Mouse (Mus musculus) urinary bladder, postnatal 4 days (tissue): ENCODE measurements at regions not wholly inside any gene's neighbourhood (a gene's known extent, or its start where the extent isn't known, plus 50 kb on each side); places are given as distances from the start of the nearest gene placed in this dataset.

ENCODE experiments used
- DNase-seq, 2 experiments: peaks; one replicate each; pipeline ENCODE4 v3.0.0; 2021 to 2022; ENCODE audit warnings: low spot score in 2 of 2

DNA sequence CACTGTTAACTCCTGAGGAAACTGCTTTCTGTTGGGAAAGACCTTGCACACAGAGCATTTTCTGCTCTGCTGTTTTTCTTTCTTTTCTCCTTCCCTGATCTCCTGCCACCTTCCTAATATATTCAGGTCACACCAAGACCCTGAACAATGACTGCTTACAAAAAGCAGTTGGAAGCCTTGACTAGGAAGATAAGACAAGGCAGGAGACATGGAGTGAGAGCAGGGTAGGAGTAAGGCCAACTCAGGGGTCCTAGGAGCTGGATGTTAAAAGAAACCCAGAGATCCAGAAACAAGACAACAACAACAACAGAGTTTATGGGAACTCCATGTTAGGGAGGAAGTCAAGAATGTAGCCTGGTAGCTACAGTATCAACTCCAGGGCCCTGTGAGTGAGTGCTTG, 426.9 kb downstream of the Sorl1 start:
- DNase-seq = no peak

DNA sequence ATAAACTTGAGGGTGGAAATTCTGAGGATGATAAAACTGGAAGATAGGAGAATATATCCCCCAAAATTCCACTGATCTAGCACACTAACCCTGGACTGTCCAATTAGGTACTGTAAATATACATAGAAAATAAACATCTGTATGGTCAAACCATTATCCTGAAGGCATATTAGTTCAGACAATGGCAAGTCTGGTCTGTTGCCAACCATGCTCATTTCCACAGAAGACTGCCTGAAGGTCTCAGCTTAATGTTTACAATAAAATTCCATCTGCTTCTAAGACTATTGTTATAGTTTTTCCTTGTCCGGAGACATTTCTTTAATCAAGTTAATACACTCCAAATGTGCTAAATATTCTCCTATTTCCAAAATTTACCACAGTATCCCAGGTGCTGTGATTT, 441.2 kb downstream of the Sorl1 start:
- no peak for DNase-seq

DNA sequence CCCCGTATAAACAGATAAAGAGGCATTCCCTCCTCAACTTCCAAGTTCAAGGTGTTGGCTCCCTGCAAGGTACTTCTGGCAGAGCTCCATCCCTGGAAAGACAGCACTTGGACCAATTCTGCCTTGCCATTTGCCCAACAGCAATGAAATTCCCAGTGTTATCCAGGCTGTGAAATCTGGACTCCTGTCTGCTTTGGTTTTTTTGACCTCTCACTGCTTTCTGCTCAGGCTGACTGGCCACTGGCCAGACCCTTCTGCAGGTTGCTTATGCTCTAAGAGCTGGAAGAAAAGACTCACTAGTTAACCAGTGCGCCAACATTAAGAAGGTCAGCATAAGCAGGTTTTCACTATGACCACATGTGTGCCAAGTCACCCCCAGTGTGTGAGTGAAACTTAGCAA, 448.4 kb downstream of the Sorl1 start:
- DNase-seq = no peak

DNA sequence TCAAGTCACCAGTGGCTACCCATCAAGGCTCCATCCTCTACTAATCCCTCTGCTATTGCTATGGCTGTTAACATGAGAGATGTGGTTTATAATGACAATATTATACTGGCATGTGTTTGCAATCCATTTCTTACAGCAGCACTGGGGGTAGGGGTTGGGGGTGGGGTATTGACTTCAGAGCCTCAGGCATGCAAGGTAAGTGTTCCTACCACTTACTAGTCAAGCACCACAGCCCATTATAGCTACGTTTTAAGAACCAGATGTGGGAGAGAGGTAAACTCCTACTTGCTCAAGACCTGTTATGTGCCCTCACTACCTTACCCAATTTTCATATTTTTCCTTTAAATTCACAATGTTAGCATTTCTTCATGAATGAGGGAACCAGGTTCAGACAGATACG, 451.1 kb downstream of the Sorl1 start:
- DNase-seq = no peak

DNA sequence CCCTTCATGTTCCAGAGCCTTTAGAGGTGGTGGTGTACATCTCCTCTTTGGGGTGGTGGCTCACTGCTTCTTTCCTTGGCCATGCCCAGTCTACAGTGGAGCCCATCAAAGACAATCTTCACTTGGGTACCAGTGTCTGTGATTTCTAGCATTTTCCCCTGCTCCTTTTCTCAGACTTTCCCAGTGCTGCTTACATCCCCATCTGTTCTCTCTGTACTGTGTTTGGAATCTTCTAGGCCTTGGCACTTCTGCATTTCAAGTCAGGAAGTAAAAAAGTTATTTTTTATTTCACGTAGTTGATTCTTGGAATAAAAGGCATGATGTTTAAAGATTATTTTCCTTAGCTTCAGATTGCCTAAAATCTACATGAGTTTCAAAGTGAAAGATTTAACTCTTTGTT, 455.4 kb downstream of the Sorl1 start:
- DNase-seq = no peak

DNA sequence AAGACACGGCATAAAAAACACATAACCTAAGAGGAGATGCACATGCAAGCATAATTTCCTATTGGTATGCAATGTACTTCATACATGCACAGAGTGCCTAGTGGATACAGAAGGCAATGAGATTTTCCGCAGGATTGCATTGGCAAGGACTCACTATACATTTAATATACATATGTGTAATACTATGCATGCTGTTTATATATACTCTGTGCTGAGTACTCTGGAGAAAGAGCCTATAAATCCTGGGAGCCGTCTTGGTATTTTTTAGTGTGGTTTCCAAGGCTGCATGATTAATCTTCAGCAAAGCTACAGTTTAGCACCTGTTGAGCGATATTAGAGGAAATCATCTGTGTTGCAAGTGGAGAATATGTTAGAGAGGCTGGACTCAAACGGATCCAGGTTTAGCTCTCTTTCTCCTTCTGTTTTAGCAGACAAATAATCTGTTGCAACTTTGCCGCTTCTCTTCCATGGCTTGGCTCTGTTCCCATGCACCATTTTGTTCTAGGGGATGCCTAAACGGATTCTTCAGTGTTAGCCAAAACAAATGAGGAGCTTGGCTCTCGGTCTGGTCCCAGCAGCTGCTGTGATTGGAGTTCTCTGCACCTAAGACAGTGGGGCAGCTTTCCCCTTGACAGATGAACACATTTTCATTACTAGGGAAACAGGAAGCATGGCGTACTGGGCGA, 459.0 kb downstream of the Sorl1 start:
- DNase-seq = no peak

DNA sequence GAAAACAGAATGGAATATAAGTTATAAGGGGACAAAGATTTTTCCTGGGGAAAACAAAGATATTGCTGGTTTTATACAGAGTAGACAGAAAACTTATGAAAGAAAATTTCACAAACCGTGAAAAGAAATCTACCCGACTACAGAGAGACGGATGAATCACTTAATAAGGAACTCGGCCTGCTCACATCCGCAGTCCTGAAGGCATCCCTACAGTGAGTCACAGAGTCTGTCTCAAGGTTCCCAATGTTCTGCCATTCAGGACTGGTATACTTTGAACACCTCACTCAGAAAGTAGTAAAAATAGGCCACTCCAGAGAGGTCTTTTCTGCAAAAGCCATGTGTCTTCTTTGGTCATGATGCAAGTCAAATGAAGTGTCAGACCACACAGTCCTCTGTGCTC, 463.5 kb downstream of the Sorl1 start:
- DNase-seq = no peak

DNA sequence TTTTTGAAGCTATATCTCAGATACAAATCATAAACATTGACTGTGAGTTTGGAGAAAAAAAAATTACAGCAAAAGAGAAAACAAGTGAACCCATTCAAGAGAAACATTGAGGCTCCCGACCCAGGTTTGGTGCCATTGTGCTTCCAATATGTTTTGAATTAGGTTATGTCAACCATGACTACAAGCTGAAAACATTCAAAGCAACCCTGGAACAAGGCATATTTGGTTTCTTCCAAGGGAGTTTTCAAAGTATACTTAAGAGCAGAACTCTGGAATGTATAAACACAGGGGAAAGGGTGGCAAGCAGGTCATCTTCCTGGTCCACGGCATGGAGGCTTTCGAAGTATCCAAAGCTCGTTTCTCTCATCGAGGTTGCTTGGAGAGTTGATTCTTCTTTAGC, 464.1 kb downstream of the Sorl1 start:
- DNase-seq = no peak

DNA sequence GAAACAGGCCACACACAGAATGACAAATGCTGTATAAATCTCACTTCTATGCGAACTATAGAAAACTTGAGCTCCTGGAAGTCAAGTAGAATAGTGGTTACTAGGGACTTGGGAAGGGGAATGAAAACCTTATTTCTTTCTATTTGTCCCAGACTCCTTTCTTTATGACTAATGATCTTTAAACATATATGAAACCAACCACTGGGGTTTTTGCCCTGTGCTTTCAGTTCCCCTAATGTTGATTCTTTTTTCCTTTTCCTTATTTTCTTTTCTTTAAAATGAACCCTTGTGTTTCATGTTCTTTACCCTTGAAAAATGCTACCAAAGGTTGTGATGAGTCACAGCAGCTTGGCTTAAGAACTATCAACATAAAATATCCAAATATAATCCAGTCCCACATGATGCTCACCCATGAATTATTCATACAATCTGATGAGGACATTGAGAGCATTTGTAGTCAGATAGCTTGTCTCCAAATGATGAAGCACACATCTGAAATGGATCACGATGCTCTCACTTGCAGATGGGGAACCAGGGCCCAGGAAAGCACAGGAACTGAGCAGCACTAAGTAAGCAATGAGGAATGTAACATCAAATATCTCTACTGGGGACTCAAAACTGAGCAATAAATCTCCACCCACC, 470.2 kb upstream of the Ubash3b start:
- DNase-seq = no peak

DNA sequence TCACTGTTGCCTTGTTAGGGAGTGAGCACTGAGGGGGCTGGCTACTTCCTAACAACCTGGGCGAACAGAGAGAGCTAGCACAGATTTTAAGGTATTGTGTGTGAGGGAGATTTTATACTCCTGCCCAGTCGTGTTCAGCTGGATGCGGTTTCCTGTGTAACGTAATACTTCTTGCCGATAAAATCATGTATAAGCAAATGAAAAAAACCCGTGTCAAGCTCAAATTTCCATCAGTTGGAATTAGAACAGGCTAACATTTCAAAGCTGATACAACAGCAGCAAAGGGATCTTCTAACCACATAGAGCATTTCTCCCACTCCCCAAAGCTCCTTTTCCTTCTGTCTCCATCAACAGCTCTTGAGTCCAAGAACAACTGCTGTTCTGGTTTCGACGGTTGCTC, 459.8 kb upstream of the Ubash3b start:
- no peak for DNase-seq

DNA sequence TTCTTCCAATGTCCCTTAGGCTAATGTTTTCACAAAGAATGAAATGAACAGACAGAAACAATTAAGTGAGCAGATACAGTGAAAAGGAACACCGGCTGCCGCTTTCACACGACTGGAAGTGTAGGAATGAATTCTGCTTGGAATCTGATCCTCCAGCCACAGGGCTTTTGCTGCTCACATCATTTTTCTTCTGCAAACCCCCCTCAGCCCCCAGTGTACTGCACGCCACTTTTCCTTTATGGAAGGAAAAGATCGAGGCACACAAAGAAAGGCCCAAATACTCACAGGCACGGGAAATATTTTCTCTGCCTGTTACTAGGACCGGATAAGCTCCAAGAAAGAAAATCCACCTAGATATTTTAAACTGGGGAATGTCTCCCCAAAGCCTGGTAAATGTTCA, 452.5 kb upstream of the Ubash3b start:
- DNase-seq = no peak

DNA sequence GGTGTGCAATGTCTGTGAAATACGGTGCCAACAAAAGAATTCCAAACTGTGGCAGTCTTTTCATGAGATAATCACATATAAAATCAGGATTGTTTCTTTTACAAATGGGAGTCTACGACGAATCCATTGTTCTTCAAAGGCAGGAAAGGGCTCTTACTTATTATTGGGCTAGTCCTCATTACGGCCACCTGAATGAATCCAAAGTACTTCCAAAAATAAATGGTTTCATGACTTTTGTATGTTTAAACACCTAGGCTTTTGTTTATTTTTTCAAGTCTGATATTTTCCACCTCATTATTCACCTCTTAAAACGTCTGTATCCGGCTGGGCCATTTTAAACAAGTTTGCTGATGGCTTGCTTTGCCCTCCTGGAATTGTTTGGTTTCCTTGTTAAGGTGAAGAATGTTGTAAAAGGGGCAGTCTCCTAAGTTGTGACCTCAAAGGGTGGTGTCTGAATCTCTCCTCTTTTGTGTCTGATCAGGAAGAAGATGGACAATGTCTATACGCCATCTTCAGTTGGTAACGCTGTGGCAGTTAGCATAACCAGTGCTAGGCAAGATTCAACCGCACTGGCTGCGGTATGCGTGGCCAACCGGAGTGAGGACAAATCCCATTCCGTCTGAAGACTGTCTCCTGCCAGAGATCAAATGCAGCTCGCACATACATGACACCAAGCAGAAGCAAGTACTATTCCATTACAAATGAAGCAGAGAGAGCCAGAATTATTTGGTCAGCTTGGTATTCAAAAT, 451.5 kb upstream of the Ubash3b start:
- no peak for DNase-seq

DNA sequence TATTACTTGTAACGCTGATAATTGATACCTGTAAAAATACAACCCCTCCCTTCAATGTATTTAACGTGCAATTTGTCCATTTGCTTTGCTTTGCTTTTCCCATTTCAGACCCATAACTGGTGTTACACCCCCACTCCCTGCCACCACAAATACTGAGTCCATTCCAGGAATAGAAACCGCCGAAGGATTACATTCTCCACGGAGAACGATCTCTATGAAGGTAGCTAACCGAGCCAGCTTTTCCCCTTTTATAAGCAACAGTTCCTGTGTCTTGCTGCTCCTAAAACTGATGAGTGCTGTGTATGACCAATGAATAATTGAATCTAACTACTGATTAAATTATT, 450.9 kb upstream of the Ubash3b start:
- DNase-seq = no peak

DNA sequence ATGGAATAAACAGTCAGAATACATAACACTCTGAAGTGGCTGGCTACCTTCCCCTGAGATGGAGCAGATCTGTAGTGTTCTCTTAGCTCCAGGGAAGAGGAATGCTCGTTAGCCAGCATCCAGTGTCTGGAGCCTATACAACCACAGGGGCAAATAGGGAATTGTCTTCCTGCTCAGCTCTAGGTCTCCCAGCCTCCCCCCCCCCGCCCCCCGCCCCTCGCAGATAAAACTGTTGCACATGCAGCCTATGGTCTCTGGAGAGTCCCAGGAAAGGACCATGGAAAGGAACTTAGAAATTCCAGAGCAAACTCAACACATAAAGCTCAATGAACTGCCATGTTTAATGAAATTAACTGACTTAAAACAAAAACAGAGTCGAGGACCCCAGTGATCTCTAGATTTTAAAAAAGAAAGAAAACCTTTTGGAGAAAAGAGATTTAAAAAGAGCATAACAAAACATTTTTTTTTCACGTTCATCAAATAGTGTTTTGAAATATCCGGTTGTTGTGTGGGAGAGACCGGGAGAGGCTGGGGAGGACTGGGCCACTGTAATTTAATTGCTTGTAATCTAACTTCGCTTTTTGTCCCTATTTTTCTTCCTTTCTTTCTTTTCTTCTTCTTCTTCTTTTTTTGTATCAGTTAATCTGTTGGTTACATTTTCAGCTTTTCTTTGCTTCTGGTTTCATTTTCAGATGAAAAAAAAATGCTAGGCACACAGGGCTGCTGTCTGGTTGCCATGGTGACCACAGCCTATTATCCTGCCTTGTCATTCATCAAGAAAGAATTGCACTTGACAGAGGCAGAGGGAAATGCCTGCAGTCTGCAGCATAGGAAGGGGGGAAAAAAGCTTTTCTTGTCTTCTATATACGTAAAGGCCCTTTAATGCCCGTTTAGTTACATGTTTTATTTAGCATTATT, 450.3 kb upstream of the Ubash3b start:
- no peak for DNase-seq

DNA sequence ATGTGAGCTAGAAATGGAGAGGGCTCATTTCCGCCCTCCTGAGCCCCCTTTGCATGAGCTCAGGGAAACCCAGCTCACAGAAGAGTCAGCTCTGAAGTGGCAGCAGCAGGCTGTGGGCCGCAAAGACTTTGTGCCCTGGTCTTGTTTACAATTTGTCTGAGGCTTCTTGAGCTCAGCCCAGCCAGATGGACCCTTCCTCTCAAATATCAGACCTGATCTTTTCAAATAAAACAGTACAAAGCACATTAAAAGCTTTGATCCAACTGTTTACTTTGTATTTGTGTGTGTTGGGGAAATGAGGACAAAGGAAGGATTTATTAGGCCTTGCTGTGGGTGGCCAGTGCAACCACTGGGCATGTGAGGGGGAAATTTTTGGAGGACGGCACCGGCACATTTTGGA, 448.9 kb upstream of the Ubash3b start:
- DNase-seq = no peak

DNA sequence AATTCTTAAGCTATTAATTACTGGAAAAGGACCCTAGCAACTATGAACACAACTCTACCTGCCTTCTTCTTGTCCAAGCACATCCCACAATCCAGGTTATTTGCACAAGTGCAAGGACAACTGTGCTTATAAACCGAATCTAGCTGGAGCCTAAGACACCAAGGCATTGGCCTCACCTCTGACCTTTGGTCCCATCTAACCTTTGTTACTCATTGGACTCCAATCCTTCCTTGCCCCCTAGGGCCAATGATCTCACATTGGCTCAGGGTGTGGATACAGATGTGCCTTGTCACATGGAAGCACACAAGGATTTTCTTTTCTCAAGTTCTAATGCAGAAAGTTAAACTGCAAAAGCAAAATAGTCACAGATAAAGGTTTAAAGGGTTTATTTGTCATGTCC, 444.6 kb upstream of the Ubash3b start:
- no peak for DNase-seq

DNA sequence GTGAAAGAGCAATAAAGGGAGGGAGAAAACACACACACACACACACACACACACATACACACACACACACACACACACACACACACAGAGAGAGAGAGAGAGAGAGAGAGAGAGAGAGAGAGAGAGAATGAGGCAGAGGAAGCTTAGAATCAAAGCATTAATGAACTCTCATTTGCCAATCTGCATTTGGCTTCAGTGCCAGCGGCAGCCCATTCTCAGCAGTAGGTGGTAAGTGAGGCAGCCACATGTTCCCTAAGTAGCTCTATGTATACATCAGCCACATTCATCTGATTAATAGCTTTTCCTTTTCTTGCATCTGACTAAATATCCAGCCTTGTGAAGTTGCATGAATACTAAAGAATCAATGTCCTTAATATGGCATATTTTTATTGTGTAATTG, 443.4 kb upstream of the Ubash3b start:
- no peak for DNase-seq

DNA sequence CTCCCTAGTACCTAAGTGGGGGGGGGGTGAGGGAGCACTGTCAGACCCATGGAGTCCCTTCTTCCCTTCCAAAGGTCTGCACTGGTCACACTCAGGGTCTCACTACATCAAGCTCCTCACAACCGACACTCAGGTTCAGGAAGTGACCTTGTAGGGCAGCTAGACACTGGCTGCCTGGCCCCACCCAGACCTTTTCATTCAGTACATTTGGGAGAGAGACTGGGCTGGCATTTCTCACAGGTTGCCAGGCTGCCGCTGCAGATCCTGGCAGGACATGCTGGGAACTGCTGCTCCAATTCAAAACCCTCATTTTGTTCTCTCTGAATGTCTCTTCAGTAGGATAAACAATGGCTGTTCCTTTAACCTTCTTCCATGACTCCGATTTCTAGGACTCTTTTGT, 439.3 kb upstream of the Ubash3b start:
- no peak for DNase-seq

DNA sequence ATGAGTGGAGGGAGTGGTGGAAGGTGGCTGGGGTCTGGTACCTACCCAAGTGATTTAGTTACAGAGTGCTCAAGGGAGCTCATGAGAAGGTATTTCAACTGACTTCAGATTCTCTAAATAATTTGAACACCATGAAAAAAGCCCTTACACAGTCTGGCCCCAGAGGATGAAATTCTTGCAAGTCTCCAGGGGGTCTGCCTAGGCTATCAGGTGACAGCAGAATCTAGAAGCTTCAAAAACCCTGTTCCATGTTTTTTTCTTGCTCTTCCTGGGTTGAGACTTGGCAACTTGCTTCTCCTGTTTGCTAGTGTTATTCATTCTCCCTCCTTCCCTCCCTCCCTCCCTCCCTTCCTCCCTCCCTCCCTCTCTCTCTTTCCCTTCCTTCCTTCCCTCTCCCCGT, 438.4 kb upstream of the Ubash3b start:
- no peak for DNase-seq

DNA sequence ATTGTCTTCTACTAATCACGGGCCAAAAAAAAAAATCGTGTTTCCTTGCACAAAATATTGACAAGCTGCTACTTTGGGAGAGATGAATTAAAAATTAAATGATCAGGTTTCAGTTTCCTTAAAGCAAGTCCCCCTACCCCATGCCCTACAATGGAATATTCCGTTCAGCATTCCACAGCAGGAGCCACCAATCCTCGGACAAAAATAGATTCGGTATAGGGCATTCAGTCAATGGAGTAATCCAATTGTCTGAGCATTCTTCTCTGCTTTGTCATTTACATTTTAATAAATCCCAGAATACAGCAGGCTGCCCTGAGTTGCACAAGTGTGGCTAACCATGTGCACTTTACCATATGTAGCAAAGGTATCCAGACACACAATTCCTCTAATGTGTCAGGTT, 434.3 kb upstream of the Ubash3b start:
- no peak for DNase-seq

DNA sequence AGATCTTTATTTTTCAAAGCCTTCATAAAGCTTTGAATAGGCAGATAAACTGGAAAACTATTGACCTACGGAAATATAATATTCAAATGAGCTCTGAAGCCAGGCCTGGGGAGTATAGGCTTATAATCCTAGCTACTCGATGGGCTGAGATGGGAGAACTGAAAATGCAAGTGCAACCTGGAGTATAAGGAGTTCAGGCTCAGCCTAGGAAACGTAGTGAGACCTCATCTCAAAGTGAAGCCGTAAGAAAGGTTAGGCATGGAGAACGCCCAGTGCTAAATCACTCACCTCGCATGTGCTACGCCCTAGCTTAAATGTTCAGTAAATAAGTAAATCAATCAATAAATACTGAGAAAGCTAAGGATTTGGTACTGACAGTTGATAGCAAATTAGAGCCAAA, 432.5 kb upstream of the Ubash3b start:
- no peak for DNase-seq
